Mouse (Mus musculus): ENCODE results near the gene Rtcb.

DNA sequence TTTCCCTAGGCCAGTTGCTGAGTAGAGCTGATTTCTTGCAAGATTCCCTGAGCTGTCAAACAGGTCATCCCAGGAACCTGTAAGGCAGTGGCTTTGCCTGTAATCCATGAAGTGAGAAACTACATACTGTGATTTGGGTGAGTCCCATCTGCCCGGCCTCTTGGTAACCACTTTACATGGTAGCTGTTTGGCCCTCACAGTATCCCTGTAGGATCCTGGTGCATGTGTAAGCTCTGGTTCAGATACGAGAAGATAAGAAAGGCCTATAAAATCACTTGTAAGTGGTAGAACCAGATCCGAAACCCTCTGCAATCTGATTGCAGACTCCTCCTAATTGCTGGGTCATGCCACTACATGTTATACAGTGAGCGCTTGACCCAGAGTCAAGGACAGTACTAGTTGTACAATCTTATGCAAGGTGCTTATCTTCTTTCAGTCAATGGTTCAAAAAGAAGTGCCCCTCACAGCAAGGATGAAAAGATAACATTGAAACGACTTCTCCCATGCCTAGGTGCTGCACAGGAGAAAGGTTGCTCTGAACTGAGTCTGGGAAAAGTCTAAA lies 37.0 kb upstream of the Rtcb start:
- TF ChIP-seq CTCF (IDR thresholded peaks at IDR 0.05; ENCODE audit: low read depth) = no peak
- TF ChIP-seq EP300 (optimal IDR thresholded peaks at IDR 0.05) = no peak

All from stomach, postnatal 0 days (tissue).